Mouse (Mus musculus) lung, postnatal 0 days (tissue): ENCODE results near the gene Ncs1. TPM values are rescaled to one million over a fixed set of nuclear protein-coding genes. Genes with fewer than 3 reads are reported as not detected.

ENCODE experiments used
- ATAC-seq: fragments of 200-750 bp; cut with Nextera tagmentation; 2 replicates; pipeline ENCODE4 v1.8.0; 2017; ENCODE audit warnings: moderate library complexity
- DNase-seq: peaks from one replicate; pipeline ENCODE4 v3.0.0-alpha.2; 2016; ENCODE audit warnings: low spot score
- H3K27ac ChIP-seq: fragments of 300-500 bp; sonication (generic); 2 replicates; pipeline ENCODE4 v1.5.1; 2014; ENCODE audit warnings: antibody characterized with exemption, mild to moderate bottlenecking, low read length, mixed read lengths
- H3K27me3 ChIP-seq: fragments of 300-500 bp; sonication (generic); replicated peaks from 2 replicates; pipeline ENCODE4 v1.6.1; 2014; ENCODE audit warnings: low read length, mixed read lengths; ENCODE audit not compliant: insufficient read depth
- H3K36me3 ChIP-seq: fragments of 300-500 bp; sonication (generic); 2 replicates; pipeline ENCODE4 v1.6.1; 2014; ENCODE audit warnings: low read length, mixed read lengths; ENCODE audit not compliant: insufficient read depth
- H3K4me1 ChIP-seq: fragments of 300-500 bp; sonication (generic); 2 replicates; pipeline ENCODE4 v1.6.1; 2014; ENCODE audit warnings: antibody characterized with exemption, low read depth, low read length, mixed read lengths; ENCODE audit not compliant: insufficient read depth
- H3K4me2 ChIP-seq: fragments of 300-500 bp; sonication (generic); replicated peaks from 2 replicates; pipeline ENCODE4 v1.6.1; 2014; ENCODE audit warnings: low read depth, mild to moderate bottlenecking, low read length, moderate library complexity, mixed read lengths
- H3K4me3 ChIP-seq: fragments of 300-500 bp; sonication (generic); 2 replicates; pipeline ENCODE4 v1.5.1; 2014; ENCODE audit warnings: low read depth, low read length
- H3K9ac ChIP-seq: fragments of 300-500 bp; sonication (generic); replicated peaks from 2 replicates; pipeline ENCODE4 v1.6.1; 2014; ENCODE audit warnings: low read depth, mild to moderate bottlenecking
- H3K9me3 ChIP-seq: fragments of 300-500 bp; sonication (generic); 2 replicates; pipeline ENCODE4 v1.6.1; 2016; ENCODE audit warnings: low read length, mixed read lengths
- CTCF ChIP-seq: IDR thresholded peaks from 2 replicates; pipeline ENCODE4 v1.5.1; 2016; ENCODE audit warnings: antibody characterized with exemption, mild to moderate bottlenecking
- EP300 ChIP-seq: IDR thresholded peaks from 2 replicates; pipeline ENCODE4 v1.6.1; 2016; ENCODE audit warnings: antibody characterized with exemption, mild to moderate bottlenecking, control low read depth
- WGBS: fragments of 180-500 bp; shearing (Covaris S2); extraction: QIAGEN DNeasy Blood & Tissue Kit; methylation state at CpG from one replicate; pipeline ENCODE4 v1.1.7; 2014; 5-methylcytosine and 5-hydroxymethylcytosine counted together
- polyA plus RNA-seq: library from polyadenylated mRNA; unstranded; fragments of >200 nt; fragmentation: Nextera tagmentation; extraction: Ambion mirVana; gene quantifications from 2 replicates; pipeline ENCODE4 v1.2.1, GENCODE M21; 2015

Gene Ncs1
- polyA plus RNA-seq, 1 experiment from 2014 or later: 3.8 TPM

DNA sequence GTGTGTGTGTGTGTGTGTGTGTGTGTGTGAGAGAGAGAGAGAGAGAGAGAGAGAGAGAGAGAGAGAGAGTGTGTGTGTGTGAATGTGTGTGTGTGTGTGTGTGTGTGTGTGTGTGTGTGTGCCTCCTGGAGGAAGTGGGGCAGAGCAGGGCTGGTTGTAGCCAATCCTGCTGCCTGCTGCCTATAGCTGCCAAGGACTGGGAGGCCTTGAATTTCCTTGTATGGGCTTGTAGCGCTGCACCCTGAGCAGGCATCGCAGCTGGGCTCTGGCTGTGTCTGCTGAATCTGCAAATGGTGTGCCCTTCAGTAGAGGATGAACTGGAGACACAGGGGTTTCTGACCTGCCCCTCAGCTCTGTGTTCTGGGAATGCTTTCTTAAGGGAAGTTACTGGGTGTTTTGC lies 72.5 kb downstream of the Ncs1 start:
- Histone ChIP-seq H3K4me1 (no peaks in the 10 kb centered on the region), H3K4me2 (no peak overlapping the region), H3K27ac (no peak overlapping the region), H3K4me3 (no peak overlapping the region), H3K9ac (no peak overlapping the region), H3K27me3 (peaks cover 31% of the 10 kb centered on the region), H3K9me3 (no peaks in the 10 kb centered on the region), H3K36me3 (no peaks in the 10 kb centered on the region)
- no peak for TF ChIP-seq EP300
- no peak for TF ChIP-seq CTCF
- DNase-seq (no peak), ATAC-seq (no peak)
- 5% methylated on average over 2 of the region's 2 CpGs for WGBS

DNA sequence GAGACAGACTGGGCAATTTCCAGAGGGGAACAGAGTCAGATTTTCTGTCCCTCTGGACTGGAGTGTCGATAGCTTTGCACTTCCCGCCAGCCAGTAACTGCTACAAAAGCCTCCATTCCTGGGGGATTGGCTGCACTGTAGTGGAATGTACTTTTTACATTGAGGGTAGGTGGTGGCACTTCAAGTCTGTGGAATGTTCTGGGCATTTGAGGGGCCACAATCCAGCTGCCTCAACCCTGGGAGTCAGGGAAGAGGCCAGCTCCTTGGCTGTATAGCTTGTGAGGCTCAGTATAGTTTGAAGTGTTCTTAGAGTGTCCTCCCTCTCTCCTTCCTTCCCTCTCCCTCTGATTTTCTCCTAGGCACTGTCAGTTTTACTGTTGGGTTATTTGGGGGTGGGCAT lies 73.6 kb downstream of the Ncs1 start:
- WGBS: 53% methylated on average over 2 of the region's 2 CpGs
- Histone ChIP-seq H3K4me2 (no peak overlapping the region), H3K9me3 (no peaks in the 10 kb centered on the region), H3K36me3 (no peaks in the 10 kb centered on the region), H3K4me3 (no peak overlapping the region), H3K9ac (no peak overlapping the region), H3K27me3 (peaks cover 20% of the 10 kb centered on the region), H3K4me1 (no peaks in the 10 kb centered on the region), H3K27ac (no peak overlapping the region)
- DNase-seq (no peak), ATAC-seq (peak; percentile 84)
- TF ChIP-seq CTCF (no peak), EP300 (no peak)

DNA sequence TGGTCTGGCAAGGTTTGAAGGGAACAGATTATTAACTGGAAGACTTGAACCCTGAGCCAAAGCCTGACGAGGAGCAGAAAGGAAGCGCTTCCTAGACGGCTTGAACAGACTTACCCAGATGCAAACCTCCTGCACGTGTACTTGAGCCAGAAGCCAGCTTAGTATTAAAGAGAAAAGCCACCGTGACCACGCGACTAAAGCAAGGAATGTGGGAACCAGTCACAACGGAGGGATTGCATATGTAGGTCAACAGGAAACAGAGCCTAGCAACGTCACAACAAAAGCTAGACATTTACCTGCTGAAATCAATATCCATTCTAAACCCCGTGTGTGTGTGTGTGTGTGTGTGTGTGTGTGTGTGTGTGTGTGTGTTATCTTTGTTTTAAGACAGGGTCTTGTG lies 81.6 kb downstream of the Ncs1 start:
- Histone ChIP-seq H3K9me3 (no peaks in the 10 kb centered on the region), H3K4me2 (no peak overlapping the region), H3K4me1 (no peaks in the 10 kb centered on the region), H3K27me3 (no peaks in the 10 kb centered on the region), H3K36me3 (no peaks in the 10 kb centered on the region), H3K4me3 (no peak overlapping the region), H3K9ac (no peak overlapping the region), H3K27ac (no peak overlapping the region)
- ATAC-seq (no peak), DNase-seq (no peak)
- 52% methylated on average over 10 of the region's 10 CpGs for WGBS
- TF ChIP-seq EP300: no peak
- TF ChIP-seq CTCF: no peak

DNA sequence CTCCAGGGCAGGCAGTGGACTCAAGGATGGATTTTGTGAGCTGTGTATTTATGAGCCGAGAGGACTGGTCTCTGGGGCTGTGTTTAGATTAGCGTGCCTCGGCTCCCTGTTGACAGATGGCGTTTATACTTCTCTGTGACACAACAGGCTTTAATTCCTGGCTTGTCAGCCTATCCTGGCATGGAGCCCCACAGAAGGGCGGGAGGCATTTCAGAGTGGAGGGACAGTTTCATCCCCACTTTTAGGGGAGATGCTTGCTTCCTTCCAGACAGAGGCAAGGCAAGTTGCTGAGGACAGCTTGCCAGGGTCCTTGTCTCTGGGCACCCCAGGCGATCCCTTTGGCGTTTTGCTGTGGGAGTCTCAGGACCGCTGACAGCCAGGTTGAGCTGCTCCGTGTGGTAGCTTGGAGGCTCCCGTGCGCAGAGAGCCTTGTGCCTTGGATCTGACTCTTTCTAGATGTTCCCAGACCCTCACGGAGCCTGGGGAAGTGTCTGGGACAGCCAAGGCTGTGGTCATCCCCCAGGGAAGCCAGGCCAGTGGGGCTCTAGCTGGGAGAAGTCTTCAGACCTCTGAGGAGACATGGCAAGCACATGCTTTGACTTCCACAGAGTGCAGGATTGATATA lies 92.2 kb downstream of the Ncs1 start:
- peak; percentile 33; the same call in 1 of the 2 replicates for ATAC-seq
- TF ChIP-seq EP300 (no peak), CTCF (no peak)

DNA sequence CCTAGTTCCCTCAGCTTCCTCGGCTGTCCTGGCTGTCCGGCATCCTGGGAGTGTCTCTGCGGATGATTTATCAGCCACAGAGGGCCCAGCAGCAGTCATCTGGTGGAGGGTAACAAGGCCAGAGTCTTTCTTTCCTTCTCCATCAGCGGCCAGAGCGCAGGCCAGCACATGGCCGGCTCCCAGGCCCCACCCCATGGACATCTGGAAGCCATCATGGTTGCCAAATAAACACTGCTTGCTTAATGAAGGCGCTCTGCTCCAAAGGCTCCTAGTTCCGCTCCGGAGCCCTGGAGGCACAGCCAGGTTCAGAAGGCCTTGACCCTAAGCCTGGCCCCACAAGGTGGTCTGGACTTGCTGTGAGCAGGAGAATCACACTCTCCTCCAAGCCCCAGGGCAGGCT lies 94.2 kb downstream of the Ncs1 start:
- H3K4me1 ChIP-seq: no peaks in the 10 kb centered on the region
- WGBS: 43% methylated on average over 9 of the region's 9 CpGs
- no peak overlapping the region for H3K9ac ChIP-seq
- no peak for TF ChIP-seq EP300
- no peak for TF ChIP-seq CTCF
- H3K4me2 ChIP-seq: no peak overlapping the region
- ATAC-seq (peak; percentile 56), DNase-seq (peak; percentile 48)
- no peaks in the 10 kb centered on the region for H3K36me3 ChIP-seq
- H3K9me3 ChIP-seq: no peaks in the 10 kb centered on the region
- no peak overlapping the region for H3K4me3 ChIP-seq
- no peaks in the 10 kb centered on the region; the same call in 1 of the 2 replicates for H3K27me3 ChIP-seq
- H3K27ac ChIP-seq: no peak overlapping the region

More for the DNA sequence above, 92.2 kb downstream of the Ncs1 start:
- Histone ChIP-seq H3K27me3 (no peaks in the 10 kb centered on the region; the same call in 1 of the 2 replicates), H3K9ac (no peak overlapping the region), H3K27ac (no peak overlapping the region), H3K36me3 (no peaks in the 10 kb centered on the region), H3K4me1 (no peaks in the 10 kb centered on the region), H3K4me2 (no peak overlapping the region), H3K9me3 (no peaks in the 10 kb centered on the region), H3K4me3 (no peak overlapping the region)
- WGBS: 25% methylated on average over 12 of the region's 12 CpGs
- DNase-seq: no peak

DNA sequence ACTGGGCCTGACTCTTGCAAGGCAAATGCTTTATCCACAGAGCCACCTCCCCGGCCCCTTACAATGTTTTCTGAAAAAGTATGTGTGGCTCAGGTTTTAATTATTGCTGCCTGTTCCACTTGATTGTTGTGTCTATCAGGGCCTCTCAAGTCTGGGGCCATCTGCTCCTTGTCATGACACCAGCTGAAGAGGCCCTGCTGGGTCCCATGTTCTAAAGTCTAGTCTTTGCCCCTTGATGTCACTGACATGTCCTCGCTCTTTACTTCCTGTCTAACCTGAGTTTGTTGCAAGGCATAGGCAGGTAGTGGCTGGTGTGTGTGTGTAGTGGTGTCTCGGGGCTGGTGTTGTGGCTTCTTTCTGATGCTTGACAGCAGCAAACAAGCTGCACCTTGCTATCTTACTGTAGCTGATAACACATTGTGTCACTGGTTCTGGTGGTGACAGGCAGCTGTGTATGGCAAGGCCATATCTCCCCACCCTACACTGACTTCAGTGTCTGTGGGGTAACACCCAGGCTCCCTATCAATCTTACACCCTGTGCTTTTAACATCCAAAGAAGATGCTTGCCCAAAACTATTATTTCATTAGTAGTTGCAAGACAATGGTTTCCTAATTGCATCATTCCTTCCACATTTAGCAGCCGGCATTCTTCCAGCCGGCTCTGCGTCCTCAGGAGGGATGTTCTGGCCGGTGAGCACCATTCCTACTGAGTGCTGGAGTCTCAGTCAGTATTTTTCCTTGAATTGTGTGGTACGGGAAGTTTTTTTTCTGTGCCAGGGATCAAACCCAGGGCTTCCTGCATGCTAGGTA lies 96.3 kb downstream of the Ncs1 start:
- Histone ChIP-seq H3K9me3 (no peaks in the 10 kb centered on the region), H3K4me2 (no peak overlapping the region), H3K4me1 (no peaks in the 10 kb centered on the region), H3K9ac (no peak overlapping the region), H3K27me3 (no peaks in the 10 kb centered on the region; the same call in 1 of the 2 replicates), H3K27ac (no peak overlapping the region), H3K36me3 (no peaks in the 10 kb centered on the region), H3K4me3 (no peak overlapping the region)
- 65% methylated on average over 8 of the region's 8 CpGs for WGBS
- no peak for TF ChIP-seq EP300
- TF ChIP-seq CTCF: no peak
- ATAC-seq (no peak), DNase-seq (no peak)

Other genes with a start within 250 kb of the Ncs1 start
- 7.2 and 10.0 TPM in 2 replicates for gene Fnbp1, start 103.8 kb upstream of the Ncs1 start, polyA plus RNA-seq
- gene Gpr107, start 93.5 kb upstream of the Ncs1 start, polyA plus RNA-seq: 26.2 TPM in 2 replicates
- gene Hmcn2, start 68.6 kb downstream of the Ncs1 start, polyA plus RNA-seq: 1.1 and 1.3 TPM in 2 replicates
- gene Ass1, start 224.4 kb downstream of the Ncs1 start, polyA plus RNA-seq: 26.0 and 27.0 TPM in 2 replicates